Mouse (Mus musculus): ENCODE results near the gene Spaar. TPM values are rescaled to one million over a fixed set of nuclear protein-coding genes. Genes with fewer than 3 reads are reported as not detected.
"Not testable (repeated sequence)": the region's sequence is repeated elsewhere in the genome, so short reads cannot be mapped to it uniquely, and the experiment has no call there.

The Spaar gene
- polyA plus RNA-seq, 1 experiment = not detected

DNA sequence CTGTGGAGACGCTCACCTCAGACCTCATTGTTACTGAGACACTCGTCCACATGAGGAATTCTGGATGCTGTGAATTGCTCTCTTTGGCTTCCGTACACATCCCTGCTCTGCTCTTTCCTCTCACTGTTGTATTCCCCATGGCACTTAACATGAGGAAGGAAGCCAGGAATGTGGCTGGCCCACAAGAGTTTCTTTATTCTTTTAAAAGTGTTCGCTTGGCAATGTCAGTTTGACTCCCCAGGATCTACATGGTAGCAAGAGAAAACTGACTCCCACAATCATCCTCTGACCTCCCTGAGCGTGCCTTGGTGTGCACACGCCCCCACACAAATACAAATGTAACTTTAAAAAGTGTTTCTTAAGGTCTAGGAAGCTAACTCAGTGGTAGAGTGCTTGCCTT lies 41.8 kb downstream of the Spaar start:
- TF ChIP-seq CTCF (IDR thresholded peaks at IDR 0.05; ENCODE audit: low read depth, low read length) (no peak), POLR2A (IDR thresholded peaks at IDR 0.05; ENCODE audit: borderline replicate concordance, low read depth, low read length) (no peak)
- no peak overlapping the region for H3K4me3 ChIP-seq (ENCODE audit: insufficient read depth, low read length)
- H3K27ac ChIP-seq (ENCODE audit: insufficient read depth, low read depth, low read length) = no peak overlapping the region
- no peaks in the 10 kb centered on the region for H3K4me1 ChIP-seq (ENCODE audit: control insufficient read depth, insufficient read depth, low read length)

- H3K27ac ChIP-seq (ENCODE audit: insufficient read depth, low read depth, low read length) = no peak overlapping the region
- H3K4me3 ChIP-seq (ENCODE audit: insufficient read depth, low read length) = no peak overlapping the region
- TF ChIP-seq POLR2A (IDR thresholded peaks at IDR 0.05; ENCODE audit: borderline replicate concordance, low read depth, low read length) = no peak
- TF ChIP-seq CTCF (IDR thresholded peaks at IDR 0.05; ENCODE audit: low read depth, low read length) = no peak
- no peaks in the 10 kb centered on the region for H3K4me1 ChIP-seq (ENCODE audit: control insufficient read depth, insufficient read depth, low read length)
These were observed 42.5 kb downstream of the Spaar start for GRCm38 (mm10) chr4:43772304-43772703.

GRCm38 (mm10) chr4:43795296-43795695 lies 65.5 kb downstream of the Spaar start:
- no peaks in the 10 kb centered on the region for H3K4me1 ChIP-seq (ENCODE audit: control insufficient read depth, insufficient read depth, low read length)
- TF ChIP-seq CTCF (IDR thresholded peaks at IDR 0.05; ENCODE audit: low read depth, low read length) (no peak), POLR2A (IDR thresholded peaks at IDR 0.05; ENCODE audit: borderline replicate concordance, low read depth, low read length) (no peak)
- no peak overlapping the region for H3K4me3 ChIP-seq (ENCODE audit: insufficient read depth, low read length)
- no peak overlapping the region for H3K27ac ChIP-seq (ENCODE audit: insufficient read depth, low read depth, low read length)

DNA sequence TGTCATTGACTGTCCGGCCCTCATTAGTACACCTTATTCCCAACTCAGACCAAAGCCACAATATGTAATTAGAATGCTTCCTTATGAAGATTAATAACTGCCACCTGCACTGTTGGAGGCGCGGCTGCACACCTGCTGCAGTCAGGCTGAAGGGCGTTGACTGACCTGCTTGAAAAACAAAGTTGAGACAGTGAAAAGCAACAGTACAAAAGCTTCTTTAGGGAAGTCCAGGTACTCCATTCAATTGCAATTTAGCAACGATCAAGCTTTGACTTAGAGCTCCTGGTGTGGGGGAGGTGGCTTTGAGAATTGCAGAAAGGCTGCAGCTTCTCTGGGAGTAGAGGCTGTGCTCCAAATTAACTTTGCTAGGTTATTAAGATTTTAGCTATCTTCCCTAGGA lies 66.0 kb downstream of the Spaar start:
- not testable (repeated sequence) for H3K4me3 ChIP-seq (ENCODE audit: insufficient read depth, low read length); H3K4me1 ChIP-seq (ENCODE audit: control insufficient read depth, insufficient read depth, low read length); H3K27ac ChIP-seq (ENCODE audit: insufficient read depth, low read depth, low read length)

DNA sequence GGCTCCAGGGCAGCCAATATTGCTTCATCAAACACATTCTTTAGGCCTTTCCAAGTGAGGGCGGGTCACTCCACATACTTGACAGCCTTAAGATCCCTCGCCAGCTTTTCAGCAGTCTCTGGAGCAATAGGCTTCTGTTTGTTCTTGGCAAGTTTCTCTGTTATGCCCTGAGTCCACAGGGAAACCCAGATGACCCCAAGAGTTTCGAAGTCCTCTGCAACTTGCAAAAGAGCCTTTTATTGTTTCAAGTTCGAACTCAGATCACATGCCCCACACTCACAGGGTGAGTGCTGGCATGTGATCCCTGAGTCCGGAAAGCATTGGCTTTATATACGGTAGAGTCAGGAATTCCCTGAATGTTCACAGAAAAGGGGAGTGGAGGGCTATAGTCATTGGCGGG lies 69.1 kb downstream of the Spaar start:
- no peak overlapping the region for H3K27ac ChIP-seq (ENCODE audit: insufficient read depth, low read depth, low read length)
- H3K4me1 ChIP-seq (ENCODE audit: control insufficient read depth, insufficient read depth, low read length) = no peaks in the 10 kb centered on the region
- H3K4me3 ChIP-seq (ENCODE audit: insufficient read depth, low read length) = no peak overlapping the region
- TF ChIP-seq CTCF (IDR thresholded peaks at IDR 0.05; ENCODE audit: low read depth, low read length) (no peak), POLR2A (IDR thresholded peaks at IDR 0.05; ENCODE audit: borderline replicate concordance, low read depth, low read length) (no peak)

Other genes with a start within 250 kb of the Spaar start
- not detected in 2 replicates for gene Sit1, start 246.3 kb upstream of the Spaar start, polyA plus RNA-seq (2012; ENCODE audit: insufficient read depth, insufficient read length, missing spikeins)
- gene Ccdc107, start 237.1 kb upstream of the Spaar start, polyA plus RNA-seq (2012; ENCODE audit: insufficient read depth, insufficient read length, missing spikeins) = 33.0 and 39.4 TPM in 2 replicates
- 32.5 and 39.2 TPM in 2 replicates for gene Arhgef39, start 230.3 kb upstream of the Spaar start, polyA plus RNA-seq (2012; ENCODE audit: insufficient read depth, insufficient read length, missing spikeins)
- 5.7 and 6.0 TPM in 2 replicates for gene Car9, start 223.1 kb upstream of the Spaar start, polyA plus RNA-seq (2012; ENCODE audit: insufficient read depth, insufficient read length, missing spikeins)
- gene Tpm2, start 206.3 kb upstream of the Spaar start, polyA plus RNA-seq (2012; ENCODE audit: insufficient read depth, insufficient read length, missing spikeins) = 7.0 and 8.9 TPM in 2 replicates
- gene Creb3, start 167.7 kb upstream of the Spaar start, polyA plus RNA-seq (2012; ENCODE audit: insufficient read depth, insufficient read length, missing spikeins) = 50.7 and 54.0 TPM in 2 replicates
- gene Tln1, start 167.3 kb upstream of the Spaar start, polyA plus RNA-seq (2012; ENCODE audit: insufficient read depth, insufficient read length, missing spikeins) = 168 and 219 TPM in 2 replicates
- 15.8 and 17.3 TPM in 2 replicates for gene Rgp1, start 151.3 kb upstream of the Spaar start, polyA plus RNA-seq (2012; ENCODE audit: insufficient read depth, insufficient read length, missing spikeins)
- gene Gba2, start 151.2 kb upstream of the Spaar start, polyA plus RNA-seq (2012; ENCODE audit: insufficient read depth, insufficient read length, missing spikeins) = 9.6 and 11.3 TPM in 2 replicates
- not detected in 2 replicates for gene Msmp, start 145.5 kb upstream of the Spaar start, polyA plus RNA-seq (2012; ENCODE audit: insufficient read depth, insufficient read length, missing spikeins)
- gene Npr2, start 98.1 kb upstream of the Spaar start, polyA plus RNA-seq (2012; ENCODE audit: insufficient read depth, insufficient read length, missing spikeins) = 0.44 TPM in 1 of 2 replicates, not detected in the other
- gene Spag8, start 76.4 kb upstream of the Spaar start, polyA plus RNA-seq (2012; ENCODE audit: insufficient read depth, insufficient read length, missing spikeins) = not detected in 2 replicates
- 32.7 and 33.1 TPM in 2 replicates for gene Hint2, start 73.6 kb upstream of the Spaar start, polyA plus RNA-seq (2012; ENCODE audit: insufficient read depth, insufficient read length, missing spikeins)
- 1.9 and 2.4 TPM in 2 replicates for gene Tmem8b, start 61.1 kb upstream of the Spaar start, polyA plus RNA-seq (2012; ENCODE audit: insufficient read depth, insufficient read length, missing spikeins)
- 0.15 and 0.21 TPM in 2 replicates for gene Fam221b, start 60.9 kb upstream of the Spaar start, polyA plus RNA-seq (2012; ENCODE audit: insufficient read depth, insufficient read length, missing spikeins)
- not detected in 2 replicates for gene Olfr70, start 29.2 kb upstream of the Spaar start, polyA plus RNA-seq (2012; ENCODE audit: insufficient read depth, insufficient read length, missing spikeins)
- gene Olfr71, start 19.8 kb upstream of the Spaar start, polyA plus RNA-seq (2012; ENCODE audit: insufficient read depth, insufficient read length, missing spikeins) = not detected in 2 replicates
- gene Hrct1, start 2.8 kb upstream of the Spaar start, polyA plus RNA-seq (2012; ENCODE audit: insufficient read depth, insufficient read length, missing spikeins) = not detected in 2 replicates
- not detected in 2 replicates for gene Olfr159, start 41.0 kb downstream of the Spaar start, polyA plus RNA-seq (2012; ENCODE audit: insufficient read depth, insufficient read length, missing spikeins)
- not detected in 2 replicates for gene Olfr156, start 93.9 kb downstream of the Spaar start, polyA plus RNA-seq (2012; ENCODE audit: insufficient read depth, insufficient read length, missing spikeins)
- 0.33 TPM in 1 of 2 replicates, not detected in the other for gene Olfr157, start 110.2 kb downstream of the Spaar start, polyA plus RNA-seq (2012; ENCODE audit: insufficient read depth, insufficient read length, missing spikeins)
- gene Olfr155, start 121.5 kb downstream of the Spaar start, polyA plus RNA-seq (2012; ENCODE audit: insufficient read depth, insufficient read length, missing spikeins) = not detected in 2 replicates
- gene Reck, start 145.5 kb downstream of the Spaar start, polyA plus RNA-seq (2012; ENCODE audit: insufficient read depth, insufficient read length, missing spikeins) = 0.12 and 0.84 TPM in 2 replicates
- 1.8 and 2.1 TPM in 2 replicates for gene Glipr2, start 227.4 kb downstream of the Spaar start, polyA plus RNA-seq (2012; ENCODE audit: insufficient read depth, insufficient read length, missing spikeins)